Mouse (Mus musculus) MEL (cell line): Measurements from ENCODE around the gene Htr2b. TPM values are rescaled to one million over a fixed set of nuclear protein-coding genes. Genes with fewer than 3 reads are reported as not detected.

Source experiments
- DNase-seq: peaks from one replicate; pipeline ENCODE4 v3.0.0; 2011; ENCODE audit warnings: low read depth, low spot score
- H3K27ac ChIP-seq: 2 replicates; pipeline ENCODE4 v1.5.1; 2012; ENCODE audit warnings: low read depth, mild to moderate bottlenecking, control low read depth, low read length, moderate library complexity; ENCODE audit not compliant: control insufficient read depth
- H3K27me3 ChIP-seq, 2 experiments: fragments of 150-350 bp in 1 of 2; sonication (generic) in 1 of 2; 2 replicates each; pipeline ENCODE4 v1.6.1; 2012; ENCODE audit warnings: low read length in 2 of 2, mild to moderate bottlenecking in 2 of 2, improper control_type of control experiment in 1 of 2, moderate library complexity in 1 of 2; ENCODE audit not compliant: insufficient read depth in 2 of 2, control insufficient read depth in 1 of 2
- H3K36me3 ChIP-seq, 2 experiments: 2 replicates each; pipeline ENCODE4 v1.6.1; 2012 to 2014; ENCODE audit warnings: low read length in 2 of 2, improper control_type of control experiment in 1 of 2, inconsistent platforms in 1 of 2, mild to moderate bottlenecking in 1 of 2; ENCODE audit not compliant: insufficient read depth in 2 of 2, control insufficient read depth in 1 of 2
- H3K4me1 ChIP-seq, 2 experiments: fragments of 150-350 bp in 1 of 2; sonication (generic) in 1 of 2; 2 replicates each; pipeline ENCODE4 v1.6.1; 2012; ENCODE audit warnings: low read length in 2 of 2, improper control_type of control experiment in 1 of 2, mild to moderate bottlenecking in 1 of 2; ENCODE audit not compliant: insufficient read depth in 2 of 2, control insufficient read depth in 1 of 2
- H3K4me3 ChIP-seq, 2 experiments: fragments of 150-350 bp in 1 of 2; sonication (generic) in 1 of 2; 2 replicates each; pipeline ENCODE4 v1.5.1; 2012; ENCODE audit warnings: low read depth in 2 of 2, low read length in 2 of 2, mild to moderate bottlenecking in 2 of 2, moderate library complexity in 2 of 2, control low read depth in 1 of 2, improper control_type of control experiment in 1 of 2; ENCODE audit not compliant: control insufficient read depth in 1 of 2, insufficient read depth in 1 of 2
- H3K79me2 ChIP-seq: 2 replicates; pipeline ENCODE4 v1.6.1; 2012; ENCODE audit warnings: mild to moderate bottlenecking, low read length, moderate library complexity; ENCODE audit not compliant: control insufficient read depth, poor library complexity, insufficient read depth
- H3K9ac ChIP-seq: 2 replicates; pipeline ENCODE4 v1.6.1; 2012; ENCODE audit warnings: low read depth, mild to moderate bottlenecking, control low read depth, low read length, moderate library complexity; ENCODE audit not compliant: control insufficient read depth, poor library complexity, severe bottlenecking
- H3K9me3 ChIP-seq: fragments of 150-350 bp; sonication (generic); replicated peaks from 2 replicates; pipeline ENCODE4 v1.6.1; 2012; ENCODE audit warnings: mild to moderate bottlenecking, low read length, improper control_type of control experiment, moderate library complexity; ENCODE audit not compliant: insufficient read depth
- CHD1 ChIP-seq: IDR thresholded peaks from 2 replicates; pipeline ENCODE4 v1.6.1; 2012; ENCODE audit warnings: low read depth, mild to moderate bottlenecking, inconsistent platforms, low read length, improper control_type of control experiment
- CTCF ChIP-seq, 3 experiments: IDR thresholded peaks in 2 of 3; conservative IDR thresholded peaks in 1 of 3; 2 replicates each; pipeline ENCODE4 v1.5.1; 2011 to 2012; ENCODE audit warnings: low read length in 3 of 3, low read depth in 2 of 3, mild to moderate bottlenecking in 2 of 3, improper control_type of control experiment in 1 of 3, inconsistent platforms in 1 of 3, mixed read lengths in 1 of 3, moderate library complexity in 1 of 3; ENCODE audit not compliant: control insufficient read depth in 1 of 3, insufficient read depth in 1 of 3, poor library complexity in 1 of 3, severe bottlenecking in 1 of 3
- E2F4 ChIP-seq: IDR thresholded peaks from 2 replicates; pipeline ENCODE4 v1.6.1; 2011; ENCODE audit warnings: low read depth, low read length, improper control_type of control experiment, borderline replicate concordance
- EP300 ChIP-seq, 2 experiments: IDR thresholded peaks; 2 replicates each; pipeline ENCODE4 v1.6.1; 2011; ENCODE audit warnings: improper control_type of control experiment in 2 of 2, low read length in 2 of 2, low read depth in 1 of 2, mild to moderate bottlenecking in 1 of 2
- ETS1 ChIP-seq: IDR thresholded peaks from 2 replicates; pipeline ENCODE4 v1.6.1; 2012; ENCODE audit warnings: low read depth, mild to moderate bottlenecking, inconsistent platforms, low read length, improper control_type of control experiment, moderate library complexity
- HCFC1 ChIP-seq: IDR thresholded peaks from 2 replicates; pipeline ENCODE4 v1.6.1; 2012; ENCODE audit warnings: low read depth, mild to moderate bottlenecking, inconsistent platforms, low read length, improper control_type of control experiment, moderate library complexity
- JUND ChIP-seq: IDR thresholded peaks from 2 replicates; pipeline ENCODE4 v1.6.1; 2011; ENCODE audit warnings: low read depth, mild to moderate bottlenecking, improper control_type of control experiment, low read length
- KAT2A ChIP-seq: conservative IDR thresholded peaks from 2 replicates; pipeline ENCODE4 v1.6.1; 2012; ENCODE audit warnings: low read depth, low read length, improper control_type of control experiment, inconsistent platforms
- MAFK ChIP-seq: IDR thresholded peaks from 2 replicates; pipeline ENCODE4 v1.6.1; 2011; ENCODE audit warnings: low read depth, mild to moderate bottlenecking, low read length, improper control_type of control experiment, borderline replicate concordance
- MAX ChIP-seq: IDR thresholded peaks from 2 replicates; pipeline ENCODE4 v1.6.1; 2011; ENCODE audit warnings: low read length, improper control_type of control experiment
- MYC ChIP-seq: IDR thresholded peaks from 2 replicates; pipeline ENCODE4 v1.6.1; 2011; ENCODE audit warnings: low read depth, mild to moderate bottlenecking, low read length, improper control_type of control experiment, moderate library complexity
- NELFE ChIP-seq: IDR thresholded peaks from 2 replicates; pipeline ENCODE4 v1.6.1; 2011; ENCODE audit warnings: low read depth, low read length, improper control_type of control experiment
- NRF1 ChIP-seq: IDR thresholded peaks from 2 replicates; pipeline ENCODE4 v1.6.1; 2014; ENCODE audit warnings: low read depth, mild to moderate bottlenecking, inconsistent platforms, low read length, improper control_type of control experiment, moderate library complexity; ENCODE audit not compliant: poor library complexity, insufficient read depth, severe bottlenecking
- POLR2A ChIP-seq, 2 experiments: IDR thresholded peaks; 2 replicates each; pipeline ENCODE4 v1.6.1; 2011 to 2012; ENCODE audit warnings: low read length in 2 of 2, mild to moderate bottlenecking in 2 of 2, control low read depth in 1 of 2, improper control_type of control experiment in 1 of 2, low read depth in 1 of 2, moderate library complexity in 1 of 2; ENCODE audit not compliant: control insufficient read depth in 1 of 2, insufficient read depth in 1 of 2, poor library complexity in 1 of 2
- POLR2AphosphoS5 ChIP-seq: IDR thresholded peaks from 2 replicates; pipeline ENCODE4 v1.6.1; 2012; ENCODE audit warnings: low read depth, borderline replicate concordance, mild to moderate bottlenecking, inconsistent platforms, low read length, moderate library complexity, mixed read lengths
- RAD21 ChIP-seq: IDR thresholded peaks from 2 replicates; pipeline ENCODE4 v1.6.1; 2011; ENCODE audit warnings: mild to moderate bottlenecking, low read depth, low read length, improper control_type of control experiment
- RCOR1 ChIP-seq: IDR thresholded peaks from 2 replicates; pipeline ENCODE4 v1.6.1; 2012; ENCODE audit warnings: low read depth, mild to moderate bottlenecking, inconsistent platforms, low read length, improper control_type of control experiment
- SIN3A ChIP-seq: IDR thresholded peaks from 2 replicates; pipeline ENCODE4 v1.6.1; 2012; ENCODE audit warnings: low read length, improper control_type of control experiment, inconsistent platforms
- TBP ChIP-seq: IDR thresholded peaks from 2 replicates; pipeline ENCODE4 v1.8.0; 2011; ENCODE audit warnings: low read depth, low read length, improper control_type of control experiment
- USF2 ChIP-seq, 2 experiments: IDR thresholded peaks; 2 replicates each; pipeline ENCODE4 v1.6.1; 2011 to 2012; ENCODE audit warnings: improper control_type of control experiment in 2 of 2, low read length in 2 of 2, borderline replicate concordance in 1 of 2, inconsistent platforms in 1 of 2, low read depth in 1 of 2, mild to moderate bottlenecking in 1 of 2; ENCODE audit not compliant: insufficient read depth in 1 of 2
- ZC3H11A ChIP-seq: IDR thresholded peaks from 2 replicates; pipeline ENCODE4 v1.6.1; 2012; ENCODE audit warnings: low read depth, mild to moderate bottlenecking, inconsistent platforms, low read length, improper control_type of control experiment
- polyA plus RNA-seq, 2 experiments: library from polyadenylated mRNA; stranded (reverse) in 1 of 2; unstranded in 1 of 2; fragments of >175 nt in 1 of 2; fragments of >200 nt in 1 of 2; gene quantifications; 2 replicates each; pipeline versions ENCODE4 v1.2.1 to v1.2.4; 2012; ENCODE audit warnings: low replicate concordance in 2 of 2, low read depth in 1 of 2; ENCODE audit not compliant: insufficient read length in 2 of 2, insufficient read depth in 1 of 2, missing spikeins in 1 of 2
- total RNA-seq: library from RNA; depleted of rRNA; stranded (reverse); fragments of 300-350 nt; gene quantifications from 2 replicates; pipeline ENCODE4 v1.2.3, GENCODE M21; 2012

The Htr2b gene
- total and polyA plus RNA-seq, 3 experiments = 0.15 to 0.22 TPM; not detected in 1

GRCm38 (mm10) chr1:86076565-86076964 is 35.2 kb downstream of the Htr2b start (continued):
- TF ChIP-seq E2F4 (no peak), USF2 (IDR thresholded peaks at IDR 0.05; ENCODE audit: borderline replicate concordance in 1 of 2, insufficient read depth in 1 of 2, low read depth in 1 of 2, low read length in 2 of 2) (no peak), SIN3A (no peak), KAT2A (no peak), RAD21 (no peak)

- peak; percentile 97 for DNase-seq
- peaks cover 36% of the 10 kb centered on the region for H3K79me2 ChIP-seq
- peak within 1 kb of the TSS; percentile 62 to 89 for H3K4me3 ChIP-seq
- 0 out of 2 replicates have a peak, but pooled peaks have one; percentile 47 for TF ChIP-seq MYC
- TF ChIP-seq EP300 (IDR thresholded peaks at IDR 0.05; ENCODE audit: low read depth in 1 of 2, low read length in 2 of 2) = no peak
- no peak for TF ChIP-seq CHD1
- no peak; the same call in 1 of the 2 replicates for TF ChIP-seq KAT2A
- TF ChIP-seq JUND = no peak
- TF ChIP-seq USF2 (IDR thresholded peaks at IDR 0.05; ENCODE audit: borderline replicate concordance in 1 of 2, insufficient read depth in 1 of 2, low read depth in 1 of 2, low read length in 2 of 2) = no peak
- TF ChIP-seq SIN3A = peak; percentile 94
- no peak for TF ChIP-seq RCOR1
- no peak for TF ChIP-seq ETS1
- TF ChIP-seq MAX = peak; percentile 99
- no peak for TF ChIP-seq ZC3H11A
- TF ChIP-seq HCFC1 = peak; percentile 92
- TF ChIP-seq NELFE = peak; percentile 61
- 0 out of 2 replicates have a peak, but pooled peaks have one; percentile 41 for TF ChIP-seq MAFK
- no peak for TF ChIP-seq POLR2AphosphoS5
- no peak for TF ChIP-seq NRF1
- TF ChIP-seq POLR2A (IDR thresholded peaks at IDR 0.05; ENCODE audit: control insufficient read depth in 1 of 2, insufficient read depth in 1 of 2, low read depth in 1 of 2, low read length in 2 of 2, poor library complexity in 1 of 2) = peak; percentile 55 to 78; a peak in 3 of 4 replicates
- TF ChIP-seq TBP = peak; percentile 72; the same call in 1 of the 2 replicates
- peak; percentile 72 to 88 (median 81) for TF ChIP-seq CTCF (IDR thresholded peaks at IDR 0.05 in 2 of 3, conservative IDR thresholded peaks at IDR 0.05 in 1 of 3; ENCODE audit: control insufficient read depth in 1 of 3, insufficient read depth in 1 of 3, low read depth in 2 of 3, low read length in 3 of 3, poor library complexity in 1 of 3, severe bottlenecking in 1 of 3)
- H3K9me3 ChIP-seq = no peaks in the 10 kb centered on the region
- H3K4me1 ChIP-seq = peaks cover 0 to 19% of the 10 kb centered on the region in 2 experiments; a peak in 3 of 4 replicates
- no peaks in the 10 kb centered on the region for H3K27me3 ChIP-seq
- H3K36me3 ChIP-seq = peaks cover 0 to 23% of the 10 kb centered on the region in 2 experiments; a peak in 3 of 4 replicates
- peak within 1 kb of the TSS; percentile 85 for H3K27ac ChIP-seq
- H3K9ac ChIP-seq = peak within 1 kb of the TSS; percentile 91
Observed at GRCm38 (mm10) chr1:86064271-86064991, 47.3 kb downstream of the Htr2b start, which contains the start of gene Psmd1. Gene Psmd1, plus strand, starts transcription at chr1:86064387.
